In genomic region chr10:117776281-117777102, GRCm38 (mm10) we compare ENCODE assay signal across 19 mouse cellular contexts.
"Had no signal": no experiment of that assay in that cellular context is flagged by ENCODE, and none has a peak within 500 bp of the region (broad histone marks: within the 10 kb centered on the region; RNA-seq: fewer than 3 reads in every experiment).

No protein-coding gene starts in this region.

- H3K9ac ChIP-seq: liver, embryonic 14.5 days; lung, embryonic 15.5 days; midbrain, embryonic 12.5 days; neural tube, embryonic 13.5 days; neural tube, embryonic 15.5 days had no signal

- H3K4me2 ChIP-seq: liver, embryonic 11.5 days; lung, embryonic 15.5 days; midbrain, embryonic 12.5 days; neural tube, embryonic 13.5 days; neural tube, embryonic 15.5 days had no signal

- ATAC-seq: lung, postnatal 0 days had no signal

- H3K27me3 ChIP-seq: lung, embryonic 15.5 days; midbrain, embryonic 12.5 days; neural tube, embryonic 13.5 days; neural tube, embryonic 15.5 days had no signal

- H3K4me1 ChIP-seq: lung, embryonic 15.5 days; midbrain, embryonic 12.5 days; neural tube, embryonic 13.5 days; neural tube, embryonic 15.5 days had no signal

- H3K9me3 ChIP-seq: lung, embryonic 15.5 days; midbrain, embryonic 12.5 days; neural tube, embryonic 13.5 days; neural tube, embryonic 15.5 days had no signal

- H3K27ac ChIP-seq: liver, embryonic 14.5 days; lung, embryonic 15.5 days; macrophage; midbrain, embryonic 12.5 days; neural tube, embryonic 13.5 days; neural tube, embryonic 15.5 days had no signal

- DNase-seq: lung, adult 2 months; lung, postnatal 14 days; lung, postnatal 36 days; midbrain, embryonic 14.5 days; retina, postnatal 1 day; right cerebral cortex, adult 18-20 months; right cerebral cortex, postnatal 25 days; right cerebral cortex, postnatal 4 days; spleen, adult 18-20 months; thymus, adult 2 months; thymus, postnatal 36 days had no signal

- H3K4me3 ChIP-seq: lung, embryonic 15.5 days; midbrain, embryonic 12.5 days; neural tube, embryonic 13.5 days; neural tube, embryonic 15.5 days had no signal
